Mouse (Mus musculus) mesoderm, embryonic 11.5 days (tissue): ENCODE data around the gene Drosha.
"Not testable (repeated sequence)": the region's sequence is repeated elsewhere in the genome, so short reads cannot be mapped to it uniquely, and the experiment has no call there.

Experiments used
- DNase-seq: peaks from one replicate; pipeline ENCODE4 v3.0.0-alpha.2; 2012; ENCODE audit warnings: low read depth, low spot score

Drosha gene

DNA sequence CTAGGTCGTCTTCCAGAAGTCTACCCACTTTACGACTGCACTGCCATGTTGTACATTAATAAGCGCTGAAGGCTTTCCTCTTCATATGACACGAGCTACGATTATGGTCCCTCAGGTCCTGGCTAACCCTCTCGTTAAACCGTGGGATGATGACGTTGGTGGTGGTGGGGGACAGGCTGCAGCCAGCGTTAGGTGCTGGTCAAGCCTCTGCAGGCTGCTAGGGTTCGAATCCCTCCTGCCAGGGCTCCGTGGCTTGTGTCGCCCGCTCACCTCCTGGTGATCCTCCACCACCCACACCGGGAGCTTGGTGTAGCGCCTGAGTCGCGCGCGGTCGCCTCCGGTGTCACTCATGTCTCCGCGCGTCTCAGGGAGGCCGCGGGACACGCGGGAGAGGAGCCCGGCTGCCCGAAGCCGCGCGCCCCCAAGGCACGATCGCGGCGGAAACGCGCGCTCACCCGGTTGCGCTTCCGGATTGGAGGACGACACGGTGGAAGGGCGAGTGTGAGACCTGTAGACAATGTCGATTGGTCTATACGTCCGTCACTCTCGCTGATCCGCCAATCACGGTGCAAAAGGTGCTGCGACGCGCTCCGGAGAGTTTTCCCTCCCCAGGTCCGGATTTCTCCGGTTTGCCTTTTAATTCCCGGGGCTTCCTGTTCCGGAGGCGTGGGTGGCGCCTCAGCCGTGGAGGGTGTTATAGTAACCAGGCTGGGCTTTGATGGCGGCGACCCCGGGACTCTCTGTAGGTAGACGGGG lies at the start of gene Drosha, which contains the start of gene 6030458C11Rik:
Gene Drosha (plus strand): TSS at position 619 of the 756 bp plus-strand sequence.
Gene 6030458C11Rik (minus strand): TSS at position 453 of the 756 bp plus-strand sequence.
- DNase-seq, result peak; percentile 99

DNA sequence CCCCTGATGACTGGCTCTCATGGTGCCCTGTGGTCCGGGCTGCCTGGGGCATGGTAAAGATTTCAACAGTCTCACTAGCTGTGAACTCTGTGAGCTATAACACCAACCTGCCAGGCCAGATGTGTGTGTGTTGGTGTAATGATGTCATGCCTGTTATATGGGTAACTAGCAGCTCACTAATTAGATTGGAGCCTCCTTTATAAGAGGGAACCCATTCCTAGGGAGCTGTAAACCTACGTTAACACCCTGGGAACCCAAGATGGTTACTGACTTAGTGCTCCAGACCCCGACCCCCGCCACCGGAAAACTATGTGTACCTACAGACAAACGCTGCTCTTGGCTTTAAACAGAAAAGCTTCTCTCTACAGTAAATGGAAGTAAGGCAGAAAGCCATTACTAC lies 43.3 kb upstream of the Drosha start:
- DNase-seq, result no peak

DNA sequence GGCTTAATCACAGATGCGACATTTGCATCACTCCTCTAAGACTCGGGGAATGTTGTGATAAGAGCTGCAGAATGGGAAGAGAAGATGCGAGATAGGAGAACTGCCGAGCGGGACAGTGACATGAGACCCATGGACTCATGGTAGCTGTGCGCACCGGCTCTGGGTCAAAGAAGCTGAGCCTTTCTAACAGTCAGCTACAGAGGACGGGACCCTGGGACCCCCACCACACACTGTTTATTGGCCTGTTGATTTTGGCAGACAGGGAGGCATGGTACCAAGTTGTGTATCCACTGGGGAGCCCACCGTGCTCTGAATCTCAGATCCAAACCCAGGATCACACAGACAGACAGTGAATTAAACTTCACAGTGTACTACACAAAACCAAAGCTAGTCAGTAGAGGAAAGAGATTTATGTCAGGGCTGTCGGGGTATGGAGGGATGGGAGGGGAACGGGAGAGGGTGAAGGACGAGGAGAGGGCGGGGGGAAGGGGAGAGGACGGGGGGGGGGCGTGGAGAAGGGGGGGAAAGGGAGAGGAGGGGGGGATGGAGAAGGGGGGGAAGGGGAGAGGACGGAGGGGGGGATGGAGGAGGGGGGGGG lies 42.8 kb upstream of the Drosha start:
- DNase-seq, result no peak

DNA sequence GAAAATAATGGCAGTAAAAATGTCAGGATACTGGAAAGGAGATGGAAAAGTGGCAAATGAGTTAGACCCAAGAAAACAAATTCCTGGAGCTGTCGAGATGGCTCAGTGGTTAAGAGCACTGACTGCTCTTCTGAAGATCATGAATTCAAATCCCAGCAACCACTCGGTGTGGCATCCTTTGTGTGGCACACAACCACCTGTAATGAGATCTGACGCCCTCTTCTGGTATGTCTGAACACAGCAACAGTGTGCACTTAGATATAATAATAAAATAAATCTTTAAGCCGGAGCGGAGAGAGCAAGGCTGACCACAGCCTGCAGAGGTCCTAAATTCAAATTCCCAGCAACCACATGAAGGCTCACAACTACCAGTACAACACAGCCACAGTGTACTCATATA lies 36.1 kb upstream of the Drosha start:
- DNase-seq, result no peak

DNA sequence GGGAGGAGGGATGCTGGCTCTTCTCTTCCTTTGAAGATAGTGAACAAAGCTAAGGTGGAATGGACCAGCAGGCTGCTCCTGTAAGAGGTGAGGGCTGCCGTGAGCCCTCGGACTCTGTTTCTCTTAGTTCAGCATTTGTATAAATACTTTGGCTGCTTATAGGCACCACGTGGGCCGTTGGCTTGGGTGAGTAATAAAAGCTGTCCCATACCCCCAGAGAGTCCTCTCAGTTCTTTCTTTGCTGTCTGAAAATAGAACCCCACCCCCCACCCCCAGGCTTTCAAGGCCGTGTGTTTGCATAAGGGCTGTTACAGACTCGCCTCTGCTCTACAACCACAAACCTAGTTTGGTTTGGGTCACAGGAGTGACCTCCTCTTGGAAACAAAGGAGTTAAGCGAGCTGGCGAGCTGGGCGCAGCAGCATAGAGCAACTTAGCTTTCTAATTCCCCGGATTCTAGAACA lies 35.2 kb upstream of the Drosha start:
- DNase-seq, result peak; percentile 52

DNA sequence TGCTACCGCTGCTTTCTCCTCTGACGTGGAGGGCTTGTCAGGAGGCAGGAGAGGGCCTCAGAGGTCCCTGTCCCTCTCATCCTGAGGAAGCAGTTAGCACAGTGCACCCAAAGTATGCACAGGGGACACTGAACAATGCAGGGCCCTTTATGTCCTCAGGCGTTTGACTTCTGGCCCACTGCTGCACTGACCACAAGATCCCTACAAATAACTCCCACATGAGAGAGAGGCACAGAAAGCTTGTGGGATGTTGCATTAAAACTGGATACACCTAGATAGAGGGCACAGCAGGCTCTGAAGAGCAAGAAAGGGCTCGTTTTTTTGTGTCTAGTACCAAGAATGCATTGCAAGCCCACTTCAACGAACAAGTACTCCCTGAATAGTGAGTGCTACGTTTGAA lies 30.3 kb upstream of the Drosha start:
- no peak for DNase-seq

DNA sequence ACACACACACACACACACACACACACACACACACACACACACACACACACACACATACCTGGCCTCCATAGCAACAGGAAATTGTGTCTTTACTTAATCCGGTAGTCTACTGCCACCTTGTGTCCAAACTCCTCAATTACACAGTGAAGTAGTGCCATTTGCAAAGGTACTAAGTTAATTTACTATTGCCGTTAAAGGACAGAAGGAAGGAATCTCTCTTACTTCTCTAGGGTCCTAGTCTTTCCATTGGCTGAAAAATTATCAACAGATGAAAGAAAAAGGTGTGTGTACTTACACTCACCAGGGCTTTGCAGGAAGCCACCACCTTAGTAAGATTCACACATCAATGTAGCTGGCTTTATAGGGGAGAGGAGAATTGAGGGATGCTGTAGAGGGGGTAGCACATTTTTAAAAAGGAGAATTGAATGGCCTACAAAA lies 29.1 kb upstream of the Drosha start:
- DNase-seq, result peak; percentile 90

DNA sequence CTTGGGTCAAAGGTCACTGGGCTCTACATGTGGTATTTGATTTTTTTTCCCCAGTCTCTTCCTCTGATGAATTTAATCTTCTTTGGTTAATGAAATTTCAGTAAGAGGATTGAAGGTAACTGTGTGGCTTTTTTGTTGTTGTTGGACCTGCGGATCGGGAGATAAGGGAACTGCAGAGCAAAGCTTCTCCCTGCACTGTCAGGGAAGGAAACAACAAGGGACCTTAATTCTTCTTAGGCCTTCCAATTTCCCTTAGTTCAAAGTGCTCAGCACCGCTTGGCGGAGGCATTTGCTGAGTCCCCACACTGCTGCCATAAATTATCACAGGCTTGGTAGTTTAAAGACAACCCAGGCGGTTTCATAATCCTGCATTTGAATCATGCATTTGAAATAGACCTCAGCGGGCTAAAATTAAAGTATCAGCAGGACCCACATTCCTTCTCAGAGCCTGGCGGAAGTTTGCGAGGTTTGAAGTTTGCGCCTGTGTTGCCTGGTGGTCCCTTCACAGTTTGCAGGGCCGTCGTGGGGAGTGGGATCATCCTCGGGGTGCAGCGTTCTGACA lies 28.6 kb upstream of the Drosha start:
- DNase-seq, result no peak

DNA sequence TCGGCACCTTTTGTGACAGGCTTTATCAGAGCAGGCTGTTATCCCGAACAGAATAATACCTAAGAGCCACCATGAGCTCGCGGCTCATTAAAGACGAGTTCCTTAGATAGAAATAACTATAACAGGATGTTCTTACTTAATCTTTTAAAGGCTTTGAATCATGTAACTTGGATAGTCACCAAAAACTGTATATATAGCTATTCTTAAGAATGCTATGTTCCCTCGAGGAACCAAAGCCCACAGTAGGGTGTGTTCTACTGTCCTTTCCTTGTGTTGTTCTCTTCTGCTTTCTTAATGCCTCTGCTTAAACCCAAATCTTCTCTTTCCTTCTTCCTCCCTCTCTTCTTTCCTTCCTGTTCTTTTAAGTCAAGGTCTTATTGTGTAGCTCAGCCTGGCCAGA lies 26.6 kb upstream of the Drosha start:
- DNase-seq, result no peak

DNA sequence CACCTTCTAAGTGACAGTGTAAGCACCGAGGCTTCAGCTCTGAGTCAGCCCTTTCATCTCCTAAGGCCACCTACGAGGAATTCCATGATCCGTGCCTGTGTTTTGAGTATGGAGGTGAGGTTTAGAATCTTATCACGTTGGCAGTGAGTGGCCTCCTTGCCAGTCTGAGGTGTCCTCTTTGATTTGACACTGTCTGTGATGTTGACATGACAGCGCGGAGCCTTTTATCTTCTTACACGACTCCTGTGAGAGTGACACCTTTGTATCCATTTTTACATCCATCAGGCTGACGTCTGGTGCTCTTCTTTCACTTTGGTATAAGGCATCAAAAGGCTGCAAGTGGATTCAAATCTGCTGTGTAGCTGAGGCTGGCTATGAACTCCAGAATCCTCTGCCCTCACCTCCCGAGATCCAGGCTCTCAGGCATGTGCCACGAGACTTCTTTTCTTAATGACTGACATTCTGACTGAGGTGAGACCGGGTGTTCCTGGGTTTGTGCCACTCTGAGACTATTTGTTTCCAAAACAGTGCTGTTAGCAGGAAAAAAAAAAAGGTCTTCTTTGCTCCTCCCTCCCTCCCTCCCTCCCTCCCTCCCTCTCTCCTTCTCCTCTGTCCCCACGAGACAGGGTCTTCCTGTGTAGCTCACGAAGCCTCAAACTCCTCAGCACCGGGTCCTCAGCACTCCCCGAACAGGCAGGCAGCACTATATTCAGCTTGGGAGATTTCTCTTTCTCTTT lies 24.0 kb upstream of the Drosha start:
- DNase-seq, result no peak

DNA sequence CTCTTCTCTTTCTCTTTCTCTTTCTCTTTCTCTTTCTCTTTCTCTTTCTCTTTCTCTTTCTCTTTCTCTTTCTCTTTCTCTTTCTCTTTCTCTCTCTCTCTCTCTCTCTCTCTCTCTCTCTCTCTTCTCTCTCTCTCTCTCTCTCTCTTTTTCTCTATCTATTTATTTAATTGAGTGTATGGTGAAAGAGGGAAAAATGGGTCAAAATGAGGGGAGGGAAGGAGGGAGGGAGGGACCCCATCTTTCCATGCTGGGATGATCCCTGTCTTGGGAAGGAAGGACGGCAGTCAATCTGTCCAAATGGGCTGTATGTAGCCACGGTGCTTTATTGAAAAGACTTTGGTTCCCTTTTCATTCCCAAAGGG lies 23.5 kb upstream of the Drosha start:
- DNase-seq, result not testable (repeated sequence)

DNA sequence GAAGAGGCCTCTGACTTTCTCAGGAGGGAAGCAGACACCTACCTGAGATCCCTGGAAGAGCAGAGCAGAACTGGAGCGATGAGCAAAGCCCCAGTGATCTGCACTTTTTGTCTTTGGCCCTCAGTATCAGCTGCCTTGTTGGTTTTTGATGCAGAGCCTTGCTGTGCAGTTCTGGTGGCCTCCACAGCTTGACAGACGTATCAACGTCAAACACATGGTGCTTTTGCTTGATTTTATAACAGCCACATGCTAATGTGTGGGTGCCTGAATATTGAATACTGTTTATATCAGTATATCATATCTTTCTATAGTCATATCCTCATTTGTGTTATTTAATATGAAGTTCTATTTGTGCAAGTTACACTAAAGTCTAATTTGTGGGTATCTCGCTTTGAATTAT lies 19.5 kb upstream of the Drosha start:
- no peak for DNase-seq

DNA sequence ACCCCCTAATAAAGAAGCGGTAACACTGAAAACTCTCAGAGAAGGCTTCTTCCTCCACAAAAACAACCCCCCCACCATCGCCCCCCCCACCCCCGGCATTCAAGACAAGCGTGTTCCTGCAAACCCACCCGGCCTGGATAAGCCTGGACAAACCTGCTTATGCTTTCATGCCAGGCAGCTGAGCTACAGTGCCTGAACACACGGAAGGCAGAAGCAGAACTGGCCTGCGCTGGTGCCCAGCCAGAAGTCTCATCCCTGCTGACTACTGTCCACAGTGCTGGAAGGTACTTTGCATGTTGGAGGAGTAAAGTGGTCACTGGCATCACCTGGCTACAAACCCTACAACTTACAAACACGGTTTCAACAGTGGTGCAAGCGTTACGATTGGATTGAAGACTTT lies 17.5 kb upstream of the Drosha start:
- DNase-seq, result no peak

DNA sequence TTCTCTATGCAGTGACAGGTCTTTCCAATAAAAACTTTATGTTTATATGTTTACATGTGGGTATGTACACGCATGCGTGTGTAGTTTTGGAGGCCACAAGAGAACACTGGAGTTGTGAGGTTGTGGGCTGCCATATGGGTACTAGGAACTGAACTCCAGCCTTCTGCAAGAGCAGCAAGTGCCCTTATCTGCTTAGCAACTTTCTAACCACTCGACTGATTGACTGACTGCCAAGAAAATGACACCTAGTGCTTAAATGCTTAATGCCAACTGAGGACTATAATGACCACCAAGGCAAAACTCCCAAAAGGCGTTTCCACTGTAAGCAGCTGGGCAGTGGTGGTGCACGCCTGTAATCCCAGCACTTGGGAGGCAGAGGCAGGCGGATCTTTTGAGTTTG lies 15.3 kb upstream of the Drosha start:
- DNase-seq, result no peak

DNA sequence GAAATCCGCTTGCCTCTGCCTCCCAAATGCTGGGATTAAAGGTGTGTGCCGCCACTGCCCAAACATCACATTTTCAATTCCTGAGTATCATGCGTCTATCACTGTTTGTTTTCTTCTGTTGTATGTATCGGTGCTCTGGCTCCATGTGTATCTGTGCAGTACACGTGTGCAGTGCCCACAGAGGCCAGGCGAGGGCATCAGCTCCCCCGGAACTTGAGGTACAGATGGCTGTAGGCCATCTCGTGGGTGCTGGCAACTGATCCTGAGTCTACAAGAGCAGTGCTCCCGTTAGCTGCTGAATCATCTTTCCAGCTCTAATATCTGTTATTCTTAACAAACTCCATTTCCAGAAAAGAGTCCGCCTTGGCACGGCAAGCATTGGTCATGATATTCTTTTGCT lies 12.0 kb upstream of the Drosha start:
- DNase-seq, result no peak

DNA sequence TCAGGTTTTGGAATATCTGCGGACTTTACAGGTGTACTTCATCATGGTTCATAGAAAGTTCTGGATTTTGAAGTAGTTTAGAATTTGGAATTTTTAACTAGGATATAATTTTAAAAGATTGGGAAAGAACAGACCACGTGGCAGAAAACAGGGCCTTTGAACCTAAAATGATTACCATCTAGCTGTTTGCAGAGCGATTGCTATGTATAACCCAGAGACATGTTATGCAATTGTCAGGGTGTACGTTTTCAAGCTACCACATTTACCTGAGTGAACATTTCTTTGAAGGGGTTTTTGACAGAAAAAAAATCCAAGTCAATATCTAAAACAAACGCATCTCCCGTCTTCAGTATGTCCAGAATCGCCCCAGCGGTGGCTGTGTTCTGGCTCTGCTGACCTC lies 7.0 kb upstream of the Drosha start:
- DNase-seq, result no peak

DNA sequence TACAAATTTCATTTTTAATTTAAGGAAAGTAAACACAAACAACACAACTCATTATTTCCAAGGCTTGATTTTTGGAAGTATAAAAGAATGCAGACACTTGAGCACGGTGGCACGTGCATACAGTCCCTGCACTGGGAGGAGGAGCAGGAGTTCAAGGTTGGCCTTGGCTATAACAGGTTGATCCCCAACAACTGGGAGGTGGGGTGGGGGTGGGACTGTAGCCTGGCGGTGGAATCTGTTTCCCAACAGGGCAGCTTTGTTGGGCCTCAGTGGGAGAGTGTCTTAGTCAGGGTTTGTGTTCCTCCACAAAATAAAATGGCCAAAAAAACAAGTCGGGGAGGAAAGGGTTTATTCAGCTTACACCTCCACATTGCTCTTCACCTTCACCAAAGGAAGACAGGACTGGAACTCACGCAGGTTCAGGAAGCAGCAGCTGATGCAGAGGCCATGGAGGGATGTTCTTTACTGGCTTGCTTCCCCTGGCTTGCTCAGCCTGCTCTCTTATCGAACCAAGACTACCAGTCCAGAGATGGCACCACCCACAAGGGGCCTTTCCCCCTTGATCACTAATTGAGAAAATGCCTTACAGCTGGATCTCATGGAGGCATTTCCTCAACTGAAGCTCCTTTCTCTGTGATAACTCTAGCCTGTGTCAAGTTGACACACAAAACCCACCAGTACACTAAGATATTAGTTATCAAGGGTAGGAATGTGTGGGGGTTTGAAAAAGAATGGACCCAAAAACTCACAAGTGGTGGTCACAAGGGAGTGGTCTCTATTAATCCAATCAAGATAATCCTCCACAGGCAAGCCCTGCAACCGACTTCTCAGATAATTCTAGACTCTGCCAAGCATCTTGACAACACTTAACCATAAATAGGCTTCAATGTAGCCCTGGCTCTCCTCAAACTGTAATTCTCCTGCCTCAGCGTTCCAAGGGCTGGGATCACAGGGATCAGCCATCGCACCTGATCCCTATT lies 1.9 kb upstream of the Drosha start:
- no peak for DNase-seq

DNA sequence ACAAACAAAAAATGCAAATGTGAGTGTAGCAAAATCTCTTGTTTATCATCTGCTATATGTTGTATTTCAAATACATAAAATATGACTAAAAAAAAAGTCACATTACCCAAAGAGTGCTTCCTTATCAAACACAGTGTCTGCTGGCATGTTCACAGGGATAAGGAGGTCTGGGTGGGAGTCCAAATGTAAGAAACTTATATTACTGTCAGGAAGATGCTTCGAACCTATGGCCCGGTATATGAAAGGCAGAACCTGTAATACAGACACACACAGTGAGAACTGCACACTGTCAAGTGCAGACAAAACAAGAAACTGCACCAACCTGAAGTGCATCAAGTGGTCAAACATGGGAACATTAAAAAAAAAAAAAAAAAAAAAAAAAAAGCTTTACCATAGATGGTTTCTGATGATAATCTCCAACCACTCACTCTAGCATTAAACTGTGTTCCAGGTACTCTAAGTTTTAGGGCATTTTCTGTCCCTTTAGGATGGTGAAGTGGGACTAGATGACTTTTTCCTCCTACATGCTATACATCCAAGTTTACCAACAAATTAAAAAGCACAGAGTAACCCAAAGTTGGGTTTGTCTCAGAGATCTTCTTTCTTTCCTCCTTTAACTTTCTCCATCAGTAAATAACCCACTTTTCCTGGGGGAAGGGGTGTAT lies 1.0 kb upstream of the Drosha start:
- no peak for DNase-seq

DNA sequence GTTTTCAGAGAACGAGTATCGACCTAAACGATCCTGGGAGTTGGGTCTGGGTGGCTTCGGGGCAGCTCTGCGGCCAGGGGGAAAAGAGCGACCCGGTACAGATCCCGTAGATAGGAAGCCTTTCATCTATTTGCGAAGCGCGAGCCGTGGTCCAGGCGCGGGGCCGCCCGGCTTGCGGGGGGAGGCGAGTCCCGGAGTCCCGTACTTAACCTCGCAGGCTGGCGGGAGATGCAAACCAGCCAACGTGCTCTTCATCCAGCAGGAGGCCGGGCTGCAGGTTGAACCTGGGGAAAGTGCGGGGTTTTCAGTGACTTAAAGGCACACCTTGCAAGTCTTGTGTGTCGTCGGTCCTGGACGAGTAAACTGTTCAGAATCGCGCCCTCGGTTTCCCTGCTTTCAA lies 350 bp downstream of the Drosha start:
- DNase-seq, result no peak

DNA sequence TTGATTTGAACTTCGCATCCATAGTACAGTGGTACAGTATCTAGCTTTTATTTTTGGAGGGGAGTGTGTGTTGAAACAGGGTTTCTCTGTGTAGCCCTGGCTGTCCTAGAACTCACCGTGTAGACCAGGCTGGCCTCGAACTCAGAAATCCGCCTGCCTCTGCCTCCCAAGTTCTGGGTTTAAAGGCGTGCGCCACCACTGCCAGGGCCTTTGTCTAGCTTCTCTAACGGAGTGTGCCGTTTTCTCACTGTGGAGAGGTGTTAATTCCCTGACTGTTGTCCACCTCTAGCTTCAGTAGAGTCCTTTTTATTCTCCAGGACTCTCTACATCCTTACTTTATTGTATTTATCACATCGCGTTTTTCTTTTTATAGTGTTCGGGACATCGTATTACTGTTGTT lies 793 bp downstream of the Drosha start:
- DNase-seq, result no peak

DNA sequence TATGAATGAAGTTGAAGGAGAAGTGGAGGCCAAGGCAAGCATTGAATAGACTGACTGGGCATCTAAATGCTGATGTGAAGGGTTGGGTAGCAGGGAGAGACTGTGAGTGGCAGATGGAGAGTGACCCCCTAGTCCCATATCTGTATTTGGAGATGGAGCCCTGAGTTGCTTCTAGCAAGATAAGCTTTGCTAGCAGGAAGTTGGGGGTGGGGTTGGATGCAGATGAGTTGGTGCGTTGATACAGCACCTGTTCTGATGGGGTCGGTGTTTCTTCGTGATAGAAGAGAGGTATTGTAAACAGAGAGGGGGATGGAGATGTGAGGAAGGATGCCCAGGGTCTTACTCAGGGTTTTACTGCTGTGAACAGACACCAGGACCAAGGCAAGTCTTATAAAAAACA lies 5.3 kb downstream of the Drosha start:
- DNase-seq, result no peak
